Mouse (Mus musculus): ENCODE results near the gene Cct2.
"Not testable (repeated sequence)": the region's sequence is repeated elsewhere in the genome, so short reads cannot be mapped to it uniquely, and the experiment has no call there.

Gene Cct2

GRCm38 (mm10) chr10:117049961-117050597 lies 13.5 kb downstream of the Cct2 start:
- DNase-seq: no peak

DNA sequence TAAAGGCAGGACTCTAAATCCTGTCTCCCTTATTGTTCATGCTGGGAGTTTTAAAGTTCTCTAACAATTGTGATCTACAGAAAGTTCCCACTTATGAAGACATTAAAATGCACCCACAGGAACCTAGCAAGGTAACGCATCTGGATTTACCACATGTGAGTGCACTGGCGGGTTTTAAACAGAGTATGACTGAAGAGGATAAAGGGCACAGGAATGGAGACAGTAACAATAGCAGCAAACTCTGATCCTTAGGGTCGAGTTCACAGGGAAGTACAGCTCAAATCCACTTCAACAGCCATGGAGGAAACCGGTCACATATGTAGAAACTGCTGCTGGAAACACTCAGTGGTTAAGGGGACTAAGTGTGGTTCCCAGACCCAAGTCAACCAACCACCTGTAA lies 14.4 kb downstream of the Cct2 start:
- DNase-seq: no peak

- no peak for DNase-seq
Measured at GRCm38 (mm10) chr10:117045175-117046056, 18.2 kb downstream of the Cct2 start, which contains the start of gene Lrrc10. Gene Lrrc10 (plus strand): TSS chr10:117045341.

DNA sequence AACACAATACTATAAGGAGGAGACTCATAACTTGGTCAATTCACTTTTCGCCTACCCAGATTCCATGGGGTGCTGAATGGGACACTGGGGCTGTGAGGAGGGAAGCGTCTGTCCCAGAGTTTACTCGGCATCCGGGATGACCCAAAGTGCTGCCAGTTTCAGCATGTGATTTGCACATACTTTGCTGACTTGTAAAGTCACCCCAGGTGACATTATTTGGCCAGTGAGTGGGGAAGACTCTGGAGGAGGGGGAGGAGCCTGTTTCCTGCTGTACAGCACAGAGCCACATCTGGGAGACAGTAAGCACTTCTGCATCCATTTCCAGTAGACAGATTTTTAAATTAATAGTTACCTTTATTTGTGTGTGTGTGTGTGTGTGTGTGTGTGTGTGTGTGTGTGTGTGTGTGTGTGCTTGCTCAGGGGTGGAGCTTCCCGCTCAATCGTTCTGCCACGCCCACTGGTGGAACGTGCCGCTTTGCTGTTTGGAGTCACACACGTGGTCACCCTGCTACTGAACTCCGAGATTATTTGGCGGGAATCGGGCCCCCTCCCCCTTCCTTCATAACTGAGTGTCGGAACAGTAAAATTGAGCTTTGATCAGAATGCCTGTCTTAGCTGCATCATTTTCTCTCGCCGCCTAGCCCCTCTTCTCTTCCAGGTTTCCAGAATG lies 20.0 kb downstream of the Cct2 start:
- DNase-seq: not testable (repeated sequence)

GRCm38 (mm10) chr10:117042295-117042694 lies 21.3 kb downstream of the Cct2 start:
- no peak for DNase-seq

DNA sequence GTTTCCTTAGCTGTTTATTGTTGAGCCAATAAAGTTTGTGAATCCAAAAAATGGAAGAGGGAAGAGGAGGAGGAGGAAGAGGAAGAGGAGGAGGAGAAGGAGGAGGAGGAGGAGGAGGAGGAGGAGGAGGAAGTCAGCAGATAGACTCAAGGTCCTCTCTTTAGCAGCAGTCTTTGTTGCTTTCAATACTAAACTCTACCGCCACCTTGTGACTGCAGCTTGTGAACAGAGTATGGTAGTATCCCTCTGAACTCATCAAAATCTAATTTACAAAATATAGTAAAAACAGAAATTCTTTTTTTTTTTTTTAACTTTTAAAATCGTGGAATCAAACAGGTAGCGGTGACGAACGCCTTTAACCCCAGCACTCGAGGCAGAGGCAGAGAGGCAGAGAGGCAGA lies 23.3 kb downstream of the Cct2 start:
- no peak for DNase-seq

GRCm38 (mm10) chr10:117033785-117034184 lies 29.8 kb downstream of the Cct2 start:
- peak; percentile 70 to 90 for DNase-seq

DNA sequence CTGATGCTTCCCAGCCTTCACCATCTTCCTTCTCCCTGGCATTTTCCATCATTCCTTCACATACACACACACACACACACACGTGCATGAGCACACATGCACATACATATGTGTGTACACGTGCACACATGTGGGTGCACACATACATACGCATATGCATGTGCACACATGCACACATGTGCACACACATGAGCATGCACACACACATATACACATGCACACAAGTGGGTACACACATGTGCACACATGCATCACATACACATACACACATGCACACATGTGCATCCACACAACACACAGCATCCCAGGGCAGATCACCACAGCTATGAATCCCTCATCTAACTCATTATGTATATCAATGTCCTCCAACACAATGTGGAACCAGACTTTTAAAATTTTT lies 32.5 kb downstream of the Cct2 start:
- DNase-seq: no peak

GRCm38 (mm10) chr10:117026176-117026575 lies 37.4 kb downstream of the Cct2 start:
- DNase-seq: no peak

- DNase-seq: peak; percentile 27 to 45
Measured at GRCm38 (mm10) chr10:117025776-117026175, 37.8 kb downstream of the Cct2 start.

- no peak for DNase-seq
Measured at GRCm38 (mm10) chr10:117023693-117024092, 39.9 kb downstream of the Cct2 start.

DNA sequence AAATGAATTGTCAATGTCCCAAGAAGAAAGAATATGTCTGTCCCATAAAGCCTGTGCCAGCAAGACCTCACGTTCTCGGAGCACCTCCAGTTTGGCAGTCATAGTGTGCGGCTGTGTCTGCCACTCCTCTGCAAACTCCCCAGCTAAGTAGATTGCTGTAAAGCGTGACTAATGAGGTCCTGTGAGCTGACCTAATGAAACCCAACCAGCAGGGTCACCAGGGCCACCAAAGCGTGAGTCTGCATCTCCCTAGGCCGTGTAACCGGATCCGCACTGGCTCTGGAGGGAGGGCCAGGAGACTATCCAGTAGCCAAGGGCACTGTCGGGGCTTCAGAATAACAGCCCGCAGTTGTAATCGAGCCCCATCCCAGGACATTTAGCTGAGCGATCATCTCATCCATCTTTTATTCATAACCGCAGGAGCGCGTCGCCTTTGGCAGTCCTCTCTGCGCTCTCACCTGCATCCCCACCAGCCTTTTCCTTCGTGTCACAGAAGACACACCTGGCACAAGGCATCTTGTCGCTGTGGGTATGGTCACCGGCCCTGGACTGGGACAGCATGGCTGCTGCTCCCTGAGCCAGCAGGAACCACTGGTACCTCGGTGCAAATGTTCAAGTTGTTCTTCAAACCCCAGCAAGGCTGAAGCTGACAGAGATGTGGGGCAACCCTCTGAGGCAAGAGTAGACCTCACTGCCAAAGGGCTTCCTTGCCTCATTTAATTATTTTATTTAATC lies 42.4 kb downstream of the Cct2 start:
- DNase-seq: peak; percentile 62

- no peak for DNase-seq
Measured at GRCm38 (mm10) chr10:117018281-117018840, 45.3 kb downstream of the Cct2 start.

GRCm38 (mm10) chr10:117014565-117014964 lies 49.0 kb downstream of the Cct2 start:
- no peak for DNase-seq

- DNase-seq: no peak
Measured at GRCm38 (mm10) chr10:117013689-117014390, 49.8 kb downstream of the Cct2 start.

- no peak for DNase-seq
Measured at GRCm38 (mm10) chr10:117011047-117011446, 52.6 kb downstream of the Cct2 start.

GRCm38 (mm10) chr10:117009691-117010090 lies 53.9 kb downstream of the Cct2 start:
- peak; percentile 40 to 58 for DNase-seq

DNA sequence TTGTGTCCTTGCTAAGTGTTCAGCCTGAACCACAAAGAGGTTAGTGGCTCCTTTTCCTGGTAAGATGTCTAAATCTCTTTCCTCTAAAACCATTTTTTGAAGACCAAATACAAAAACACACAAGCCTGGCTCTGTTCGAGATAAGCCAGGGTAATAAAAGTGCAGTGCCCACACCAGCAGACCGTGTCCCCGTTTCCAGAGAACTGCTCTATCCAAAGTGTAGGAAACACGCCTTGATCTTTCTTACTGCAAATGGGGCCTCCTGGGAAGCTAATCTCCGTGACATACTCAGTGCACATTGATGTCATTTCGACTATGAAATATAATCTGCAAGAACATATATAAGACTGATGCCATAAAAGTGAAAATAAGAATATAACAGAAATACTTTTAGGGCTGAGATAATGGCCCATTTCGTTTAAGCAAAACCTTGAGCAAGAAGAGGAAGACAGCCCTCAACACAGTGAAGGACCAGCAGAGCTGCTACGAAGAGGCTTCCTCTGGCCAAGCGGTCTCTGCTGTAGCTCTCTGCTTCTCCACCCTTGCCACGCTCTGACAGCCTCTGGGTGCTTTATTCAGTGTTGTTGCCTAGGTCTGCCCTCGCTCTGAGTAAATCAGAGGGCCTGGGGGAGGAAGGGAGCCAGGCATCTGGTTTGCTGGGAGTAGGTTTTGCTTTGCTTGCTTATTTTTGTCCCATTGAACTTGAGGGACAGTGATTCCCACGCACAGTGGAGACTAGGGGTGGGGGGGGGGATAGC lies 57.7 kb downstream of the Cct2 start:
- no peak for DNase-seq

- no peak for DNase-seq
Measured at GRCm38 (mm10) chr10:117004695-117005094, 58.9 kb downstream of the Cct2 start.
